8 mouse cellular contexts compared by ENCODE assay signal in genomic region chr9:46230450-46230975, GRCm38 (mm10). TPM values are rescaled to one million over a fixed set of nuclear protein-coding genes. Genes with fewer than 3 reads are reported as not detected.
DNase-seq lines count a peak whose midpoint lies in the region; ATAC-seq and TF ChIP-seq lines count a peak whose summit lies in the region.

No protein-coding gene starts in this region.

- peak overlapping the region; percentile 62 for H3K9ac ChIP-seq in hindbrain, embryonic 15.5 days
- H3K9ac ChIP-seq in midbrain, embryonic 15.5 days = peak overlapping the region; percentile 54

- H3K9me3 ChIP-seq in hindbrain, embryonic 15.5 days = no peaks in the 10 kb centered on the region
- no peaks in the 10 kb centered on the region for H3K9me3 ChIP-seq in midbrain, embryonic 15.5 days

- peak overlapping the region; percentile 70 for H3K4me2 ChIP-seq in hindbrain, embryonic 15.5 days
- peak overlapping the region; percentile 62 for H3K4me2 ChIP-seq in midbrain, embryonic 15.5 days

- H3K4me3 ChIP-seq in kidney, adult 2 months (ENCODE audit: insufficient read depth, low read depth, low read length) = peak overlapping the region; percentile 30
- H3K4me3 ChIP-seq in hindbrain, embryonic 15.5 days = peak overlapping the region; percentile 44
- peak overlapping the region; percentile 42 for H3K4me3 ChIP-seq in midbrain, embryonic 15.5 days

- no peaks in the 10 kb centered on the region for H3K27me3 ChIP-seq in kidney, adult 2 months (replicated peaks; ENCODE audit: control insufficient read depth, insufficient read depth, low read length)
- H3K27me3 ChIP-seq in hindbrain, embryonic 15.5 days = no peaks in the 10 kb centered on the region
- H3K27me3 ChIP-seq in midbrain, embryonic 15.5 days (replicated peaks) = no peaks in the 10 kb centered on the region

- 0 out of 2 replicates have a peak, but pooled peaks cover 2% of the 10 kb centered on the region for H3K4me1 ChIP-seq in kidney, adult 2 months (ENCODE audit: control insufficient read depth, insufficient read depth, low read length)
- H3K4me1 ChIP-seq in hindbrain, embryonic 15.5 days (replicated peaks) = peaks cover 15% of the 10 kb centered on the region
- H3K4me1 ChIP-seq in midbrain, embryonic 15.5 days = peaks cover 8% of the 10 kb centered on the region

- no peak for ATAC-seq in hindbrain, embryonic 15.5 days (ENCODE audit: low FRiP score, low read depth)
- ATAC-seq in midbrain, embryonic 15.5 days (replicated peaks) = peak; percentile 48

- TF ChIP-seq POLR2A in kidney, adult 2 months (IDR thresholded peaks at IDR 0.05; ENCODE audit: low read depth, low read length) = no peak

- H3K27ac ChIP-seq in kidney, adult 2 months (ENCODE audit: insufficient read depth, low read depth, low read length) = no peak overlapping the region
- H3K27ac ChIP-seq in hindbrain, embryonic 15.5 days (replicated peaks) = peak overlapping the region; percentile 77
- peak overlapping the region; percentile 63 for H3K27ac ChIP-seq in midbrain, embryonic 15.5 days

- intact Hi-C loops in gastrocnemius, postnatal 14 days (cut with DNase I; ENCODE audit: low total_unique reads) = no loop called here

- 33% methylated on average over 13 of the region's 13 CpGs for WGBS in kidney, adult 2 months
- WGBS in hindbrain, embryonic 15.5 days = 17% methylated on average over 13 of the region's 13 CpGs
- 13% methylated on average over 13 of the region's 13 CpGs for WGBS in midbrain, embryonic 15.5 days

- H3K36me3 ChIP-seq in kidney, adult 2 months (ENCODE audit: control insufficient read depth, insufficient read depth, low read length) = no peaks in the 10 kb centered on the region
- H3K36me3 ChIP-seq in hindbrain, embryonic 15.5 days = no peaks in the 10 kb centered on the region
- no peaks in the 10 kb centered on the region for H3K36me3 ChIP-seq in midbrain, embryonic 15.5 days (replicated peaks)

- TF ChIP-seq CTCF in kidney, adult 2 months (conservative IDR thresholded peaks at IDR 0.05; ENCODE audit: insufficient read depth, insufficient read length, low read depth, low read length) = no peak; the same call in 1 of the 2 replicates

- DNase-seq in kidney, adult 2 months = no peak
- DNase-seq in kidney, adult 8-10 months = no peak
- DNase-seq in embryo, embryonic 11 days = peak; percentile 31
- no peak for DNase-seq in thymus, postnatal 4 days
- DNase-seq in gastrocnemius, postnatal 14 days = no peak
- DNase-seq in adrenal gland, adult 2 months = no peak

RNA-seq across cellular contexts. Expression of gene Apoa1, which starts 2.1 kb away (rescaled TPM):
- polyA plus RNA-seq in kidney, adult 2 months (2012; rRNA removed) = 1.0 and 1.2 TPM in 2 replicates
- 4.7 and 5.3 TPM in 2 replicates for polyA plus RNA-seq in hindbrain, embryonic 15.5 days (2015; fragmentation: Nextera tagmentation; extraction: Ambion mirVana)
- 4.2 and 8.2 TPM in 2 replicates for polyA plus RNA-seq in midbrain, embryonic 15.5 days (2015; fragmentation: Nextera tagmentation; extraction: Ambion mirVana)
- not detected for total RNA-seq in gastrocnemius, postnatal 14 days (2021)
- total RNA-seq in adrenal gland, adult 2 months (2021) = 10 to 100 TPM in 1 of 2 experiments, 1 to 10 TPM in 1; 1.7 to 37.3 TPM
- polyA plus RNA-seq in adrenal gland, adult 2 months (2012; rRNA removed) = 0.75 and 5.6 TPM in 2 replicates

RNA-seq across cellular contexts. Expression of gene Apoc3, which starts 4.9 kb away (rescaled TPM):
- polyA plus RNA-seq in kidney, adult 2 months (2012; rRNA removed) = 39.2 and 43.8 TPM in 2 replicates
- polyA plus RNA-seq in hindbrain, embryonic 15.5 days (2015; fragmentation: Nextera tagmentation; extraction: Ambion mirVana) = not detected in 2 replicates
- polyA plus RNA-seq in midbrain, embryonic 15.5 days (2015; fragmentation: Nextera tagmentation; extraction: Ambion mirVana) = not detected in 2 replicates
- not detected for total RNA-seq in gastrocnemius, postnatal 14 days (2021)
- total RNA-seq in adrenal gland, adult 2 months (2021) = 10 to 100 TPM in 1 of 2 experiments, 1 to 10 TPM in 1; 4.6 to 20.4 TPM
- 4.8 and 6.1 TPM in 2 replicates for polyA plus RNA-seq in adrenal gland, adult 2 months (2012; rRNA removed)

RNA-seq across cellular contexts. Expression of gene Apoa4, which starts 10.0 kb away (rescaled TPM):
- 5.7 and 6.9 TPM in 2 replicates for polyA plus RNA-seq in kidney, adult 2 months (2012; rRNA removed)
- polyA plus RNA-seq in hindbrain, embryonic 15.5 days (2015; fragmentation: Nextera tagmentation; extraction: Ambion mirVana) = 0.59 TPM in 1 of 2 replicates, not detected in the other
- 1.0 TPM in 1 of 2 replicates, not detected in the other for polyA plus RNA-seq in midbrain, embryonic 15.5 days (2015; fragmentation: Nextera tagmentation; extraction: Ambion mirVana)
- total RNA-seq in gastrocnemius, postnatal 14 days (2021) = not detected
- under 1 TPM in 1 of 2 experiments, not detected in 1; 0.26 TPM for total RNA-seq in adrenal gland, adult 2 months (2021)
- 0.11 and 0.35 TPM in 2 replicates for polyA plus RNA-seq in adrenal gland, adult 2 months (2012; rRNA removed)

RNA-seq across cellular contexts. Expression of gene Apoa5, which starts 37.9 kb away (rescaled TPM):
- polyA plus RNA-seq in kidney, adult 2 months (2012; rRNA removed) = 0.16 TPM in 1 of 2 replicates, not detected in the other
- polyA plus RNA-seq in hindbrain, embryonic 15.5 days (2015; fragmentation: Nextera tagmentation; extraction: Ambion mirVana) = not detected in 2 replicates
- polyA plus RNA-seq in midbrain, embryonic 15.5 days (2015; fragmentation: Nextera tagmentation; extraction: Ambion mirVana) = not detected in 2 replicates
- not detected for total RNA-seq in gastrocnemius, postnatal 14 days (2021)
- total RNA-seq in adrenal gland, adult 2 months (2021) = 1 to 10 TPM in 1 of 2 experiments, under 1 TPM in 1; 0.17 to 3.6 TPM
- polyA plus RNA-seq in adrenal gland, adult 2 months (2012; rRNA removed) = 0.32 and 3.0 TPM in 2 replicates

RNA-seq across cellular contexts. Expression of gene Zpr1, which starts 42.4 kb away (rescaled TPM):
- polyA plus RNA-seq in kidney, adult 2 months (2012; rRNA removed) = 16.6 and 19.3 TPM in 2 replicates
- polyA plus RNA-seq in hindbrain, embryonic 15.5 days (2015; fragmentation: Nextera tagmentation; extraction: Ambion mirVana) = 55.7 and 60.3 TPM in 2 replicates
- 60.1 and 64.0 TPM in 2 replicates for polyA plus RNA-seq in midbrain, embryonic 15.5 days (2015; fragmentation: Nextera tagmentation; extraction: Ambion mirVana)
- 10 to 100 TPM; 17.4 to 18.1 TPM for total RNA-seq in gastrocnemius, postnatal 14 days (2021)
- 10 to 100 TPM; 38.1 to 84.6 TPM for total RNA-seq in adrenal gland, adult 2 months (2021)
- 26.2 and 27.3 TPM in 2 replicates for polyA plus RNA-seq in adrenal gland, adult 2 months (2012; rRNA removed)
